Mouse (Mus musculus) heart, adult 2 months (tissue): ENCODE data around the gene Slc12a7. TPM values are rescaled to one million over a fixed set of nuclear protein-coding genes. Genes with fewer than 3 reads are reported as not detected.

Experiments
- DNase-seq, 2 experiments: peaks; one replicate each; pipeline ENCODE4 v3.0.0; 2021
- H3K27ac ChIP-seq: fragments of 200-600 bp; 2 replicates; pipeline ENCODE4 v1.8.1; 2022
- H3K27me3 ChIP-seq: fragments of 200-500 bp; 2 replicates; pipeline ENCODE4 v1.6.1; 2012; ENCODE audit warnings: mild to moderate bottlenecking, low read length, inconsistent platforms, mixed read lengths; ENCODE audit not compliant: control insufficient read depth, insufficient read depth
- H3K36me3 ChIP-seq: fragments of 200-500 bp; 2 replicates; pipeline ENCODE4 v1.6.1; 2012; ENCODE audit warnings: low read length, inconsistent platforms; ENCODE audit not compliant: control insufficient read depth, insufficient read depth
- H3K4me1 ChIP-seq: fragments of 200-500 bp; 2 replicates; pipeline ENCODE4 v1.6.1; 2011; ENCODE audit warnings: low read length; ENCODE audit not compliant: control insufficient read depth, insufficient read depth
- H3K4me3 ChIP-seq: fragments of 200-600 bp; 2 replicates; pipeline ENCODE4 v1.8.1; 2022
- H3K79me2 ChIP-seq: fragments of 200-500 bp; replicated peaks from 2 replicates; pipeline ENCODE4 v1.6.1; 2012; ENCODE audit warnings: mild to moderate bottlenecking, inconsistent platforms, low read length, moderate library complexity, mixed read lengths; ENCODE audit not compliant: control insufficient read depth, insufficient read depth
- H3K9ac ChIP-seq: fragments of 200-500 bp; 2 replicates; pipeline ENCODE4 v1.6.1; 2012; ENCODE audit warnings: low read depth, mild to moderate bottlenecking, control low read depth, inconsistent platforms, low read length, mixed read lengths
- CTCF ChIP-seq: fragments of 200-600 bp; IDR thresholded peaks from 2 replicates; pipeline ENCODE4 v1.8.1; 2022; ENCODE audit warnings: antibody characterized with exemption, mild to moderate bottlenecking, moderate library complexity
- EP300 ChIP-seq: fragments of 200-500 bp; IDR thresholded peaks from 2 replicates; pipeline ENCODE4 v1.6.1; 2011; ENCODE audit warnings: low read depth, low read length, control low read depth; ENCODE audit not compliant: insufficient read depth
- POLR2A ChIP-seq: fragments of 200-500 bp; IDR thresholded peaks from 2 replicates; pipeline ENCODE4 v1.6.1; 2011; ENCODE audit warnings: mild to moderate bottlenecking, low read depth, low read length, control low read depth; ENCODE audit not compliant: insufficient read depth
- WGBS: fragments of 180-500 bp; shearing (Covaris S2); methylation state at CpG from one replicate; pipeline ENCODE4 v1.1.7; 2018; 5-methylcytosine and 5-hydroxymethylcytosine counted together
- intact Hi-C: fragments of 180-260 bp; cut with DNase I; formaldehyde crosslinking; loops from one replicate; pipeline ENCODE4 v1.15.1; 2025
- polyA plus RNA-seq: library from polyadenylated mRNA; depleted of rRNA; stranded (reverse); fragments of >200 nt; gene quantifications from 2 replicates; pipeline ENCODE4 v1.2.3, GENCODE M21; 2012
- total RNA-seq, 2 experiments: library from RNA; stranded (reverse); gene quantifications; 2 replicates each; pipeline ENCODE4 v1.2.3; 2021

Gene Slc12a7
- total and polyA plus RNA-seq, 3 experiments: 154 to 190 (median 177) TPM

GRCm38 (mm10) chr13:73771131-73771530 lies 38.2 kb downstream of the Slc12a7 start:
- DNase-seq: no peak
- Histone ChIP-seq H3K27ac (peak overlapping the region; percentile 1; the same call in 1 of the 2 replicates), H3K27me3 (no peaks in the 10 kb centered on the region), H3K4me1 (peaks cover 46% of the 10 kb centered on the region), H3K9ac (no peak overlapping the region), H3K79me2 (peaks cover 8% of the 10 kb centered on the region; the same call in 1 of the 2 replicates), H3K4me3 (no peak overlapping the region), H3K36me3 (peaks cover 16% of the 10 kb centered on the region)
- 35% methylated on average over 3 of the region's 3 CpGs for WGBS
- intact Hi-C loops: no loop called here
- TF ChIP-seq EP300 (no peak), CTCF (peak; percentile 38)

- H3K27ac ChIP-seq: peak overlapping the region; percentile 86
- DNase-seq: no peak
- H3K4me3 ChIP-seq: 0 out of 2 replicates have a peak overlapping the region, but pooled peaks have one; percentile 18
- intact Hi-C loops: loop anchor here (2.0 kb wide), 1 partner anchor 44 kb away; no protein-coding TSS in a partner anchor
- peaks cover 6% of the 10 kb centered on the region; the same call in 1 of the 2 replicates for H3K79me2 ChIP-seq
- H3K4me1 ChIP-seq: peaks cover 41% of the 10 kb centered on the region
- WGBS: 13% methylated on average over 2 of the region's 2 CpGs
- peaks cover 18% of the 10 kb centered on the region for H3K36me3 ChIP-seq
- H3K9ac ChIP-seq: peak overlapping the region; percentile 12; the same call in 1 of the 2 replicates
- H3K27me3 ChIP-seq: no peaks in the 10 kb centered on the region
- TF ChIP-seq CTCF (peak; percentile 60), EP300 (no peak), POLR2A (peak; percentile 19; the same call in 1 of the 2 replicates)
These were observed 39.8 kb downstream of the Slc12a7 start for GRCm38 (mm10) chr13:73772655-73773054.

- DNase-seq: peak; percentile 61 to 66
- peak overlapping the region; percentile 20; the same call in 1 of the 2 replicates for H3K9ac ChIP-seq
- intact Hi-C loops: loop anchor here (2.0 kb wide), 1 partner anchor 45 kb away; no protein-coding TSS in a partner anchor
- peaks cover 38% of the 10 kb centered on the region for H3K4me1 ChIP-seq
- TF ChIP-seq CTCF: no peak
- TF ChIP-seq EP300: 0 out of 2 replicates have a peak, but pooled peaks have one; percentile 16
- no peak for TF ChIP-seq POLR2A
- WGBS: 19% methylated on average over 4 of the region's 4 CpGs
- no peaks in the 10 kb centered on the region for H3K27me3 ChIP-seq
- peaks cover 18% of the 10 kb centered on the region for H3K36me3 ChIP-seq
- no peak overlapping the region for H3K4me3 ChIP-seq
- H3K79me2 ChIP-seq: peaks cover 6% of the 10 kb centered on the region; the same call in 1 of the 2 replicates
- H3K27ac ChIP-seq: peak overlapping the region; percentile 86
These were observed 40.8 kb downstream of the Slc12a7 start for GRCm38 (mm10) chr13:73773519-73774205.

- Histone ChIP-seq H3K36me3 (peaks cover 18% of the 10 kb centered on the region), H3K27ac (peak overlapping the region; percentile 61), H3K4me3 (no peak overlapping the region), H3K4me1 (peaks cover 33% of the 10 kb centered on the region), H3K9ac (no peak overlapping the region), H3K79me2 (0 out of 2 replicates have a peak, but pooled peaks cover 4% of the 10 kb centered on the region), H3K27me3 (no peaks in the 10 kb centered on the region)
- peak in 1 of 2 experiments; percentile 60 for DNase-seq
- intact Hi-C loops: loop anchor here (2.0 kb wide), 1 partner anchor 23 kb away; no protein-coding TSS in a partner anchor
- TF ChIP-seq POLR2A (no peak), EP300 (no peak), CTCF (peak; percentile 27)
- WGBS: 53% methylated on average over 4 of the region's 4 CpGs
These were observed 42.9 kb downstream of the Slc12a7 start for GRCm38 (mm10) chr13:73775786-73776185.

- peaks cover 10% of the 10 kb centered on the region for H3K36me3 ChIP-seq
- no peak overlapping the region for H3K9ac ChIP-seq
- no peak for DNase-seq
- no peak overlapping the region for H3K4me3 ChIP-seq
- H3K27me3 ChIP-seq: no peaks in the 10 kb centered on the region
- TF ChIP-seq EP300 (no peak), POLR2A (no peak), CTCF (no peak)
- WGBS: 79% methylated on average over 3 of the region's 3 CpGs
- intact Hi-C loops: loop anchor here (2.0 kb wide), 1 partner anchor 21 kb away; no protein-coding TSS in a partner anchor
- H3K27ac ChIP-seq: no peak overlapping the region
- peaks cover 4% of the 10 kb centered on the region; the same call in 1 of the 2 replicates for H3K79me2 ChIP-seq
- peaks cover 30% of the 10 kb centered on the region for H3K4me1 ChIP-seq
These were observed 44.7 kb downstream of the Slc12a7 start for GRCm38 (mm10) chr13:73777578-73777977.

GRCm38 (mm10) chr13:73782486-73782885 lies 49.6 kb downstream of the Slc12a7 start:
- Histone ChIP-seq H3K27ac (no peak overlapping the region), H3K4me3 (no peak overlapping the region), H3K79me2 (no peaks in the 10 kb centered on the region; the same call in 1 of the 2 replicates), H3K36me3 (no peaks in the 10 kb centered on the region), H3K4me1 (peaks cover 13% of the 10 kb centered on the region), H3K27me3 (no peaks in the 10 kb centered on the region), H3K9ac (no peak overlapping the region)
- TF ChIP-seq CTCF (no peak), POLR2A (no peak), EP300 (no peak)
- no peak for DNase-seq
- intact Hi-C loops: no loop called here
- 54% methylated on average over 5 of the region's 5 CpGs for WGBS
